In genomic region chr4:83319736-83320135, GRCm38 (mm10) we compare ENCODE assay signal across 16 mouse cellular contexts.
"Had no signal": no experiment of that assay in that cellular context is flagged by ENCODE, and none has a peak within 500 bp of the region (broad histone marks: within the 10 kb centered on the region; RNA-seq: fewer than 3 reads in every experiment).

No protein-coding gene starts in this region.

- H3K27me3 ChIP-seq: lung, embryonic 15.5 days; megakaryocyte, embryonic 14.5 days; neural tube, embryonic 12.5 days; stomach, embryonic 15.5 days had no signal

- H3K9ac ChIP-seq: liver, postnatal 0 days; lung, embryonic 15.5 days; midbrain, embryonic 12.5 days; neural tube, embryonic 12.5 days; stomach, embryonic 15.5 days had no signal

- H3K9me3 ChIP-seq: lung, embryonic 15.5 days; megakaryocyte, embryonic 14.5 days; midbrain, embryonic 12.5 days; neural tube, embryonic 12.5 days; stomach, embryonic 15.5 days had no signal

- DNase-seq: liver, postnatal 0 days; lung, adult 2 months; lung, postnatal 14 days; lung, postnatal 36 days; midbrain, embryonic 14.5 days; right cerebral cortex, postnatal 14 days; thymus, adult 2 months; thymus, postnatal 25 days; thymus, postnatal 4 days had no signal

- H3K36me3 ChIP-seq: lung, embryonic 15.5 days; midbrain, embryonic 12.5 days; neural tube, embryonic 12.5 days; stomach, embryonic 15.5 days had no signal

- H3K27ac ChIP-seq: lung, embryonic 15.5 days; macrophage; midbrain, embryonic 12.5 days; neural tube, embryonic 12.5 days; stomach, embryonic 15.5 days; stomach, postnatal 0 days had no signal

- H3K4me3 ChIP-seq: lung, embryonic 15.5 days; megakaryocyte, embryonic 14.5 days; midbrain, embryonic 12.5 days; neural tube, embryonic 12.5 days; stomach, embryonic 15.5 days had no signal
